In genomic region chr1:88839977-88840628, GRCm38 (mm10) we compare ENCODE assay signal across 11 mouse cellular contexts.
A peak's percentile ranks its signal among the peaks of the same experiment; 100 is the strongest.
DNase-seq lines count a peak whose midpoint lies in the region; ATAC-seq and TF ChIP-seq lines count a peak whose summit lies in the region.
"Had no signal": no experiment of that assay in that cellular context is flagged by ENCODE, and none has a peak within 500 bp of the region (broad histone marks: within the 10 kb centered on the region; RNA-seq: fewer than 3 reads in every experiment).

No protein-coding gene starts in this region.

- no peaks in the 10 kb centered on the region for H3K27me3 ChIP-seq in embryonic facial prominence, embryonic 13.5 days
- no peaks in the 10 kb centered on the region for H3K27me3 ChIP-seq in neural tube, embryonic 15.5 days (replicated peaks)
- H3K27me3 ChIP-seq in liver, postnatal 0 days (ENCODE audit: insufficient read depth, low read length): no peaks in the 10 kb centered on the region
- H3K27me3 ChIP-seq: heart, embryonic 13.5 days; liver, embryonic 12.5 days had no signal

- 30% methylated on average over 9 of the region's 9 CpGs for WGBS in embryonic facial prominence, embryonic 13.5 days
- WGBS in neural tube, embryonic 15.5 days: 17% methylated on average over 9 of the region's 9 CpGs
- 62% methylated on average over 9 of the region's 9 CpGs for WGBS in liver, postnatal 0 days (ENCODE audit: insufficient replicate concordance)

- H3K9me3 ChIP-seq in embryonic facial prominence, embryonic 13.5 days: 0 out of 2 replicates have a peak, but pooled peaks cover 5% of the 10 kb centered on the region
- no peaks in the 10 kb centered on the region for H3K9me3 ChIP-seq in neural tube, embryonic 15.5 days (replicated peaks)
- peaks cover 6% of the 10 kb centered on the region for H3K9me3 ChIP-seq in liver, postnatal 0 days (ENCODE audit: low read length)
- H3K9me3 ChIP-seq: liver, embryonic 12.5 days had no signal

- no peak overlapping the region for H3K4me2 ChIP-seq in embryonic facial prominence, embryonic 13.5 days
- H3K4me2 ChIP-seq in neural tube, embryonic 15.5 days: no peak overlapping the region
- no peak overlapping the region for H3K4me2 ChIP-seq in liver, postnatal 0 days (ENCODE audit: low read depth, low read length)
- H3K4me2 ChIP-seq: heart, embryonic 13.5 days; liver, embryonic 12.5 days had no signal

- no peak for TF ChIP-seq CTCF in layer of hippocampus, adult 2 months (conservative IDR thresholded peaks at IDR 0.05)
- TF ChIP-seq CTCF in liver, postnatal 0 days (IDR thresholded peaks at IDR 0.05; ENCODE audit: low read depth): no peak

- H3K36me3 ChIP-seq in embryonic facial prominence, embryonic 13.5 days: no peaks in the 10 kb centered on the region
- H3K36me3 ChIP-seq in neural tube, embryonic 15.5 days: no peaks in the 10 kb centered on the region
- H3K36me3 ChIP-seq in liver, postnatal 0 days (replicated peaks; ENCODE audit: insufficient read depth, low read length): no peaks in the 10 kb centered on the region
- H3K36me3 ChIP-seq: heart, embryonic 13.5 days; liver, embryonic 12.5 days had no signal

- H3K9ac ChIP-seq in embryonic facial prominence, embryonic 13.5 days: 0 out of 2 replicates have a peak overlapping the region, but pooled peaks have one; percentile 44
- no peak overlapping the region for H3K9ac ChIP-seq in neural tube, embryonic 15.5 days (replicated peaks)
- H3K9ac ChIP-seq in liver, postnatal 0 days (replicated peaks): no peak overlapping the region
- H3K9ac ChIP-seq: heart, embryonic 13.5 days; liver, embryonic 12.5 days had no signal

- peaks cover 16% of the 10 kb centered on the region for H3K4me1 ChIP-seq in embryonic facial prominence, embryonic 13.5 days
- H3K4me1 ChIP-seq in neural tube, embryonic 15.5 days: peaks cover 24% of the 10 kb centered on the region
- H3K4me1 ChIP-seq in liver, postnatal 0 days (ENCODE audit: insufficient read depth): no peaks in the 10 kb centered on the region
- H3K4me1 ChIP-seq: heart, embryonic 13.5 days; liver, embryonic 12.5 days had no signal

- peak overlapping the region; percentile 59; the same call in 1 of the 2 replicates for H3K27ac ChIP-seq in layer of hippocampus, adult 2 months
- peak overlapping the region; percentile 78 for H3K27ac ChIP-seq in embryonic facial prominence, embryonic 13.5 days
- peak overlapping the region; percentile 45 for H3K27ac ChIP-seq in neural tube, embryonic 15.5 days (replicated peaks)
- H3K27ac ChIP-seq in liver, postnatal 0 days (ENCODE audit: low read depth): no peak overlapping the region
- H3K27ac ChIP-seq: heart, embryonic 13.5 days; liver, embryonic 12.5 days had no signal

- peak in 1 of 2 experiments; percentile 19 for DNase-seq in layer of hippocampus, adult 2 months (ENCODE audit: low spot score in 2 of 2)
- DNase-seq in layer of hippocampus, adult 9-10 months (ENCODE audit: low spot score): no peak
- DNase-seq in layer of hippocampus, postnatal 10 days (ENCODE audit: low spot score in 2 of 2): peak; percentile 18 to 38
- DNase-seq in spleen, postnatal 36 days (ENCODE audit: low spot score in 2 of 2): no peak
- DNase-seq in liver, postnatal 0 days: no peak
- DNase-seq in urinary bladder, postnatal 36 days (ENCODE audit: low spot score in 2 of 2): no peak
- DNase-seq: B cell, adult 2 months had no signal

- ATAC-seq in embryonic facial prominence, embryonic 13.5 days (ENCODE audit: insufficient number of reproducible peaks, insufficient read depth, low FRiP score, low TSS enrichment, low read depth): no peak
- peak; percentile 76 for ATAC-seq in neural tube, embryonic 15.5 days (ENCODE audit: low FRiP score)
- ATAC-seq in liver, postnatal 0 days: no peak
- ATAC-seq: liver, embryonic 12.5 days had no signal

- H3K4me3 ChIP-seq in layer of hippocampus, adult 2 months: no peak overlapping the region
- H3K4me3 ChIP-seq in embryonic facial prominence, embryonic 13.5 days: no peak overlapping the region
- H3K4me3 ChIP-seq in neural tube, embryonic 15.5 days (replicated peaks): no peak overlapping the region
- H3K4me3 ChIP-seq in liver, postnatal 0 days (ENCODE audit: low read depth, low read length): no peak overlapping the region
- H3K4me3 ChIP-seq: heart, embryonic 13.5 days; liver, embryonic 12.5 days had no signal

- TF ChIP-seq EP300 in liver, postnatal 0 days (IDR thresholded peaks at IDR 0.05; ENCODE audit: low read depth): no peak

Comparison
In these comparisons a context has a peak if more than half of its experiments do, and no peak if none do; other contexts are left out.
1. DNase-seq: peak in layer of hippocampus, postnatal 10 days (2 of 2); none in layer of hippocampus, adult 9-10 months (single experiment), spleen, postnatal 36 days (0 of 2), liver, postnatal 0 days (single experiment) and urinary bladder, postnatal 36 days (0 of 2).